8 mouse cellular contexts compared by ENCODE assay signal in the genomic region with DNA sequence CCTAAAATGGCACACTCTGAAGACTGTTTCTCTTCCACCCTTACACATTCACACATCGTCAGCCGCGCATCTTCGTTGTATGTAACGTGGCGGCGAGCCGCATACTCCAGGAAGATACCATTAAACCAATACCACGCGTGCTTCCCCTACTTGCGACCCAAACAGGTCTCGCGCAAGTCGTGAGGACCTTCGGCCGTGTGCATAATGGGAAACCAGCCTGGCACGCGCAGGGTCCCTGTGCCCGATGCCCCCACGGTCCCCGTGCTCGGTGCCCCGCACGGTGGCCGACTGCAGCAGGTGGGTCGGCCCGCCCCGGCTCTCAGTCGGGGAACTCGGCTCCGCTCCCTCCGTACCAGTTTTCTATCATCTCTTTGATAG. TPM values are rescaled to one million over a fixed set of nuclear protein-coding genes. Genes with fewer than 3 reads are reported as not detected.
DNase-seq lines count a peak whose midpoint lies in the region; ATAC-seq and TF ChIP-seq lines count a peak whose summit lies in the region.

No protein-coding gene starts in this region.

- DNase-seq in liver, adult 2 months (ENCODE audit: extremely low read depth, low read depth, low spot score): no peak
- no peak for DNase-seq in liver
- peak; percentile 40 for DNase-seq in c-Kit-negative CD71-positive TER-119-positive erythroid progenitor cells, embryonic 14.5 days (ENCODE audit: low read depth, low spot score)
- no peak for DNase-seq in layer of hippocampus, postnatal 36 days
- DNase-seq in layer of hippocampus, adult 8-10 months (ENCODE audit: low spot score in 2 of 2): no peak
- no peak for DNase-seq in urinary bladder, postnatal 10 days (ENCODE audit: low spot score)

- H3K36me3 ChIP-seq in liver, adult 2 months (ENCODE audit: control insufficient read depth, insufficient read depth, low read length): peaks cover 14% of the 10 kb centered on the region
- H3K36me3 ChIP-seq in hindbrain, embryonic 13.5 days: peaks cover 19% of the 10 kb centered on the region
- H3K36me3 ChIP-seq in midbrain, embryonic 12.5 days: peaks cover 17% of the 10 kb centered on the region

- H3K27ac ChIP-seq in liver, adult 2 months (replicated peaks; ENCODE audit: insufficient read depth, low read depth, low read length): peak overlapping the region; percentile 67
- H3K27ac ChIP-seq in hindbrain, embryonic 13.5 days: peak overlapping the region; percentile 95
- peak overlapping the region; percentile 93 for H3K27ac ChIP-seq in midbrain, embryonic 12.5 days (replicated peaks)

- H3K27me3 ChIP-seq in liver, adult 2 months (ENCODE audit: control insufficient read depth, insufficient read depth, low read length): no peaks in the 10 kb centered on the region
- no peaks in the 10 kb centered on the region for H3K27me3 ChIP-seq in hindbrain, embryonic 13.5 days
- H3K27me3 ChIP-seq in midbrain, embryonic 12.5 days: no peaks in the 10 kb centered on the region

- H3K79me2 ChIP-seq in liver, adult 2 months (ENCODE audit: control insufficient read depth, insufficient read depth, low read length): peaks cover 7% of the 10 kb centered on the region; the same call in 1 of the 2 replicates

- no peaks in the 10 kb centered on the region for H3K9me3 ChIP-seq in hindbrain, embryonic 13.5 days
- no peaks in the 10 kb centered on the region for H3K9me3 ChIP-seq in midbrain, embryonic 12.5 days

- peaks cover 12% of the 10 kb centered on the region for H3K4me1 ChIP-seq in liver, adult 2 months (ENCODE audit: control insufficient read depth, insufficient read depth, low read length)
- peaks cover 45% of the 10 kb centered on the region for H3K4me1 ChIP-seq in hindbrain, embryonic 13.5 days (replicated peaks)
- peaks cover 39% of the 10 kb centered on the region for H3K4me1 ChIP-seq in midbrain, embryonic 12.5 days

- H3K9ac ChIP-seq in liver, adult 2 months (ENCODE audit: low read depth, low read length): peak overlapping the region; percentile 83
- peak overlapping the region; percentile 82 for H3K9ac ChIP-seq in hindbrain, embryonic 13.5 days
- peak overlapping the region; percentile 75 for H3K9ac ChIP-seq in midbrain, embryonic 12.5 days (replicated peaks)

- TF ChIP-seq POLR2A in liver, adult 2 months (IDR thresholded peaks at IDR 0.05; ENCODE audit: extremely low read depth, insufficient read depth, low read length): no peak

- TF ChIP-seq CTCF in liver, adult 2 months (IDR thresholded peaks at IDR 0.05; ENCODE audit: low read depth, low read length): no peak

- ATAC-seq in hindbrain, embryonic 13.5 days (ENCODE audit: low FRiP score): peak; percentile 88
- ATAC-seq in midbrain, embryonic 12.5 days (ENCODE audit: low FRiP score, low read depth): peak; percentile 74

- H3K4me3 ChIP-seq in liver, adult 2 months (ENCODE audit: insufficient read depth, low read depth, low read length): peak overlapping the region; percentile 82
- peak overlapping the region; percentile 93 for H3K4me3 ChIP-seq in hindbrain, embryonic 13.5 days
- peak overlapping the region; percentile 82 for H3K4me3 ChIP-seq in midbrain, embryonic 12.5 days

- peak overlapping the region; percentile 61 for H3K4me2 ChIP-seq in hindbrain, embryonic 13.5 days
- H3K4me2 ChIP-seq in midbrain, embryonic 12.5 days (replicated peaks): peak overlapping the region; percentile 67

- under 1% methylated on average over 32 of the region's 32 CpGs for WGBS in liver, adult 2 months
- WGBS in hindbrain, embryonic 13.5 days: 0% methylated on average over 31 of the region's 32 CpGs
- WGBS in midbrain, embryonic 12.5 days: under 1% methylated on average over 32 of the region's 32 CpGs

RNA-seq across cellular contexts. Expression of gene Mlh1, which starts 0.5 kb away (rescaled TPM):
- 13.9 and 14.2 TPM in 2 replicates for total RNA-seq in liver, adult 2 months (2014; rRNA removed)
- 7.2 and 8.8 TPM in 2 replicates for polyA plus RNA-seq in liver, adult 2 months (2012; rRNA removed)
- 29.9 and 31.3 TPM in 2 replicates for polyA plus RNA-seq in hindbrain, embryonic 13.5 days (2015; fragmentation: Nextera tagmentation; extraction: Ambion mirVana)
- 46.8 and 47.4 TPM in 2 replicates for polyA plus RNA-seq in midbrain, embryonic 12.5 days (2016; fragmentation: Nextera tagmentation; extraction: Ambion mirVana)
- 10 to 100 TPM; 15.6 to 18.6 TPM for total RNA-seq in layer of hippocampus, postnatal 36 days (2021)
- 10 to 100 TPM; 13.5 to 18.4 (median 15.3) TPM for total RNA-seq in layer of hippocampus, adult 8-10 months (2022)

RNA-seq across cellular contexts. Expression of gene Epm2aip1, which starts 0.7 kb away (rescaled TPM):
- 8.8 and 10.4 TPM in 2 replicates for total RNA-seq in liver, adult 2 months (2014; rRNA removed)
- polyA plus RNA-seq in liver, adult 2 months (2012; rRNA removed): 4.2 and 5.2 TPM in 2 replicates
- 46.2 and 47.4 TPM in 2 replicates for polyA plus RNA-seq in hindbrain, embryonic 13.5 days (2015; fragmentation: Nextera tagmentation; extraction: Ambion mirVana)
- polyA plus RNA-seq in midbrain, embryonic 12.5 days (2016; fragmentation: Nextera tagmentation; extraction: Ambion mirVana): 47.3 and 51.5 TPM in 2 replicates
- total RNA-seq in layer of hippocampus, postnatal 36 days (2021): 10 to 100 TPM; 75.9 to 84.3 TPM
- 10 to 100 TPM; 70.6 to 89.2 (median 80.9) TPM for total RNA-seq in layer of hippocampus, adult 8-10 months (2022)

RNA-seq across cellular contexts. Expression of gene Trank1, which starts 40.5 kb away (rescaled TPM):
- total RNA-seq in liver, adult 2 months (2014; rRNA removed): under 0.01 and 0.13 TPM in 2 replicates
- not detected in 2 replicates for polyA plus RNA-seq in liver, adult 2 months (2012; rRNA removed)
- 4.3 TPM in 2 replicates for polyA plus RNA-seq in hindbrain, embryonic 13.5 days (2015; fragmentation: Nextera tagmentation; extraction: Ambion mirVana)
- 1.7 and 1.9 TPM in 2 replicates for polyA plus RNA-seq in midbrain, embryonic 12.5 days (2016; fragmentation: Nextera tagmentation; extraction: Ambion mirVana)
- total RNA-seq in layer of hippocampus, postnatal 36 days (2021): 100 to 1,000 TPM; 201 to 218 TPM
- total RNA-seq in layer of hippocampus, adult 8-10 months (2022): 100 to 1,000 TPM; 194 to 269 (median 224) TPM

Comparison
In these comparisons a context has a peak if more than half of its experiments do, and no peak if none do; other contexts are left out.
1. RNA of gene Trank1, which starts 40.5 kb away (total RNA-seq): 194 to 269 TPM in layer of hippocampus, adult 8-10 months and 201 to 218 TPM in layer of hippocampus, postnatal 36 days; under 0.01 to 0.13 TPM in liver, adult 2 months; every median in the first group is over 100 times any median in the second.
2. Peak in every context shown above with its lines, with median percentiles within 50 percentile points of each other: H3K27ac ChIP-seq, H3K4me3 ChIP-seq and H3K9ac ChIP-seq.